Mouse (Mus musculus) neural tube, embryonic 14.5 days (tissue): Measurements from ENCODE around the gene Trim40. TPM values are rescaled to one million over a fixed set of nuclear protein-coding genes. Genes with fewer than 3 reads are reported as not detected.

Experiments used
- ATAC-seq: fragments of 200-750 bp; cut with Nextera tagmentation; 2 replicates; pipeline ENCODE4 v1.8.0; 2017; ENCODE audit warnings: low read depth, mild to moderate bottlenecking, moderate TSS enrichment, moderate library complexity
- H3K27ac ChIP-seq: fragments of 300-500 bp; sonication (generic); 2 replicates; pipeline ENCODE4 v1.5.1; 2014; ENCODE audit warnings: low read depth, mild to moderate bottlenecking, control low read depth, low read length, moderate library complexity, mixed read lengths
- H3K27me3 ChIP-seq: fragments of 300-500 bp; sonication (generic); 2 replicates; pipeline ENCODE4 v1.6.1; 2014; ENCODE audit warnings: low read length; ENCODE audit not compliant: control insufficient read depth, insufficient read depth
- H3K36me3 ChIP-seq: fragments of 300-500 bp; sonication (generic); 2 replicates; pipeline ENCODE4 v1.6.1; 2014; ENCODE audit warnings: low read length, mixed read lengths; ENCODE audit not compliant: control insufficient read depth, insufficient read depth
- H3K4me1 ChIP-seq: fragments of 300-500 bp; sonication (generic); 2 replicates; pipeline ENCODE4 v1.6.1; 2014; ENCODE audit warnings: low read length; ENCODE audit not compliant: control insufficient read depth, insufficient read depth
- H3K4me2 ChIP-seq: fragments of 300-500 bp; sonication (generic); 2 replicates; pipeline ENCODE4 v1.6.1; 2014; ENCODE audit warnings: mild to moderate bottlenecking, low read depth, low read length, control low read depth
- H3K4me3 ChIP-seq: fragments of 300-500 bp; sonication (generic); 2 replicates; pipeline ENCODE4 v1.5.1; 2014; ENCODE audit warnings: low read depth, low read length, control low read depth, mixed read lengths
- H3K9ac ChIP-seq: fragments of 300-500 bp; sonication (generic); replicated peaks from 2 replicates; pipeline ENCODE4 v1.6.1; 2014; ENCODE audit warnings: low read depth, mild to moderate bottlenecking, control low read depth, low read length, mixed read lengths
- H3K9me3 ChIP-seq: fragments of 300-500 bp; sonication (generic); 2 replicates; pipeline ENCODE4 v1.6.1; 2016; ENCODE audit warnings: low read length; ENCODE audit not compliant: control insufficient read depth
- WGBS: fragments of 180-500 bp; shearing (Covaris S2); extraction: QIAGEN DNeasy Blood & Tissue Kit; methylation state at CpG from one replicate; pipeline ENCODE4 v1.1.7; 2014; 5-methylcytosine and 5-hydroxymethylcytosine counted together
- polyA plus RNA-seq: library from polyadenylated mRNA; unstranded; fragments of >200 nt; fragmentation: Nextera tagmentation; extraction: Ambion mirVana; gene quantifications from 2 replicates; pipeline ENCODE4 v1.2.1, GENCODE M21; 2014

Trim40 gene
- polyA plus RNA-seq, 1 experiment from 2014 or later = not detected

DNA sequence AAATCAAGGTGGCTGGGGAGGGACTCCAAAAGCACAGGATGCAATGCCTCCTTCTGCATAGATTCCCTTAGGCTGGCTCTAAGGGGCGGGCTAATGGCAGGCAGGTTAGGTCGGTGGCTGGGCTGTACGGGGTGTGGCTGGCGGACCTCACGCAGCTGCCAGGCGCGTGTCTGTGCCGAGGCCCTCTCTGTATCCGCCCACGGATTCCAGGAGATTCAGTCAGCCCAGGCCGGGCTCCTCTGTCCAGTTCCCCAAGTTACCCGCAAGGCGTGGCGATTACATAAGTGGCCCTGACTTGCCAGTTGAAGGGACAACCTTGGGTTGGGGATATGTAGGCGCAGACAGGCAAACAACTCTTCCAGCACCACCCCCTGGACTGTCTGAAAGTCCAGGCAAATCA is 30.3 kb upstream of the Trim40 start:
- Histone ChIP-seq H3K4me1 (no peaks in the 10 kb centered on the region), H3K9me3 (no peaks in the 10 kb centered on the region), H3K4me2 (no peak overlapping the region), H3K36me3 (no peaks in the 10 kb centered on the region), H3K27ac (no peak overlapping the region), H3K27me3 (no peaks in the 10 kb centered on the region), H3K9ac (no peak overlapping the region), H3K4me3 (no peak overlapping the region)
- 54% methylated on average over 15 of the region's 15 CpGs for WGBS
- ATAC-seq = no peak

- Histone ChIP-seq H3K27me3 (no peaks in the 10 kb centered on the region), H3K27ac (no peak overlapping the region), H3K4me1 (no peaks in the 10 kb centered on the region), H3K36me3 (no peaks in the 10 kb centered on the region), H3K4me3 (no peak overlapping the region), H3K9me3 (no peaks in the 10 kb centered on the region), H3K4me2 (no peak overlapping the region), H3K9ac (no peak overlapping the region)
- 16% methylated on average over 9 of the region's 9 CpGs for WGBS
- no peak for ATAC-seq
These were observed 25.2 kb upstream of the Trim40 start for GRCm38 (mm10) chr17:36915076-36915475.

DNA sequence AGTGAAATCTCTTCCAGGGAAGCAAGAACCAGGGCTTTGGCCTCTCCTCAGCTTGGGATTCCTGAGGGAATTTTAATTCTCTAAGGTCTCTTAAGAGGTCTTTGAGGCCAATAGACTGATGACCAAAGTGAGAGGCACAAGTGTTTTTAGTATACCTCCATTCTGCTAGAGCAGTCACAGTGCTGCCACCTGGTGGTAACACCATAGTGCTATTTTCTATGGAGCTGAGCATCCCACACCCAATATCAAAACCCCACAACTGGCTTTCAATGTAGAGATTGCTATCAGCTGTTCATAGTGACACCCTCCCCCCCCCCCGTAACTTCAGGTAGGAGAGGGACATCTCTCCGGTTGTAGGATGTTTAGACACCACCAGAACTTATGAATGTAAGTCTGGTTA is 24.2 kb upstream of the Trim40 start:
- 18% methylated on average over 2 of the region's 2 CpGs for WGBS
- H3K4me3 ChIP-seq = no peak overlapping the region
- H3K9ac ChIP-seq = no peak overlapping the region
- H3K27me3 ChIP-seq = no peaks in the 10 kb centered on the region
- H3K36me3 ChIP-seq = no peaks in the 10 kb centered on the region
- H3K4me2 ChIP-seq = no peak overlapping the region
- 0 out of 2 replicates have a peak, but pooled peaks have one; percentile 51 for ATAC-seq
- H3K27ac ChIP-seq = no peak overlapping the region
- H3K4me1 ChIP-seq = no peaks in the 10 kb centered on the region
- H3K9me3 ChIP-seq = no peaks in the 10 kb centered on the region

GRCm38 (mm10) chr17:36912031-36912430 is 22.1 kb upstream of the Trim40 start:
- no peaks in the 10 kb centered on the region for H3K9me3 ChIP-seq
- no peak overlapping the region for H3K4me2 ChIP-seq
- ATAC-seq = no peak
- H3K4me1 ChIP-seq = no peaks in the 10 kb centered on the region
- H3K27me3 ChIP-seq = no peaks in the 10 kb centered on the region
- H3K4me3 ChIP-seq = no peak overlapping the region
- no peak overlapping the region for H3K9ac ChIP-seq
- no peak overlapping the region for H3K27ac ChIP-seq
- 80% methylated on average over 2 of the region's 2 CpGs for WGBS
- no peaks in the 10 kb centered on the region for H3K36me3 ChIP-seq

- H3K4me3 ChIP-seq = no peak overlapping the region
- H3K27ac ChIP-seq = no peak overlapping the region
- H3K4me1 ChIP-seq = no peaks in the 10 kb centered on the region
- 65% methylated on average over 4 of the region's 4 CpGs for WGBS
- no peaks in the 10 kb centered on the region for H3K27me3 ChIP-seq
- H3K36me3 ChIP-seq = no peaks in the 10 kb centered on the region
- no peak overlapping the region for H3K9ac ChIP-seq
- ATAC-seq = no peak
- H3K9me3 ChIP-seq = no peaks in the 10 kb centered on the region
- no peak overlapping the region for H3K4me2 ChIP-seq
These were observed 19.9 kb upstream of the Trim40 start for GRCm38 (mm10) chr17:36909802-36910201.

GRCm38 (mm10) chr17:36908235-36908634 is 18.3 kb upstream of the Trim40 start:
- Histone ChIP-seq H3K4me3 (no peak overlapping the region), H3K4me2 (no peak overlapping the region), H3K9ac (no peak overlapping the region), H3K4me1 (no peaks in the 10 kb centered on the region), H3K27me3 (no peaks in the 10 kb centered on the region), H3K27ac (no peak overlapping the region), H3K9me3 (no peaks in the 10 kb centered on the region), H3K36me3 (no peaks in the 10 kb centered on the region)
- no peak for ATAC-seq
- 65% methylated on average over 1 of the region's 1 CpGs for WGBS

DNA sequence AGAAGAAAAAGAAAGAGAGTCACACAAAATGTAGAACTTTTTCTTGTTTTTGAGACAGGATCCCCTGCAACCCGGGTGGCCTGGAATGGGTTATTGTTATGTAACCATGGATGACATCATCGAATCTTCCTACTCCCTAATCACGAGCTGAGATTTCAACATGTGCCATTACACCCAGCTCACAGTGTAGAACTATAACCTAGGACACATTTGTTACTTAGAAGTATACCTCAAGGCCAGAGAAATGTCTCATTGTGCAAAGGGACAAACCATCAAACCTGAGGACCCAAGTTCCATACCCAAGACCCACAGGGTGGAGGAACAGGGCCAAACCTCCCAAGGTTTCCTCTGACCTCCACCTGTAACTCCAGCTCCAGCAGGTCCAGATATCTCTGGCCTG is 13.7 kb upstream of the Trim40 start:
- Histone ChIP-seq H3K9me3 (no peaks in the 10 kb centered on the region), H3K9ac (no peak overlapping the region), H3K27ac (no peak overlapping the region), H3K4me1 (no peaks in the 10 kb centered on the region), H3K4me3 (no peak overlapping the region), H3K27me3 (no peaks in the 10 kb centered on the region), H3K4me2 (no peak overlapping the region), H3K36me3 (no peaks in the 10 kb centered on the region)
- ATAC-seq = no peak
- 82% methylated on average over 3 of the region's 3 CpGs for WGBS

- Histone ChIP-seq H3K9ac (no peak overlapping the region), H3K4me3 (no peak overlapping the region), H3K4me2 (no peak overlapping the region), H3K27me3 (no peaks in the 10 kb centered on the region), H3K4me1 (no peaks in the 10 kb centered on the region), H3K9me3 (no peaks in the 10 kb centered on the region), H3K27ac (no peak overlapping the region), H3K36me3 (no peaks in the 10 kb centered on the region)
- no peak for ATAC-seq
- 33% methylated on average over 1 of the region's 1 CpGs for WGBS
These were observed 10.8 kb upstream of the Trim40 start for GRCm38 (mm10) chr17:36900691-36901090.

- 87% methylated on average over 5 of the region's 5 CpGs for WGBS
- Histone ChIP-seq H3K4me3 (no peak overlapping the region), H3K27ac (no peak overlapping the region), H3K4me1 (no peaks in the 10 kb centered on the region), H3K27me3 (no peaks in the 10 kb centered on the region), H3K9me3 (no peaks in the 10 kb centered on the region), H3K4me2 (no peak overlapping the region), H3K9ac (no peak overlapping the region), H3K36me3 (no peaks in the 10 kb centered on the region)
- no peak for ATAC-seq
These were observed 10.1 kb upstream of the Trim40 start for GRCm38 (mm10) chr17:36900001-36900400.

GRCm38 (mm10) chr17:36899376-36899775 is 9.5 kb upstream of the Trim40 start:
- no peak overlapping the region for H3K9ac ChIP-seq
- no peak for ATAC-seq
- H3K4me2 ChIP-seq = no peak overlapping the region
- H3K36me3 ChIP-seq = no peaks in the 10 kb centered on the region
- H3K4me3 ChIP-seq = no peak overlapping the region
- H3K27me3 ChIP-seq = no peaks in the 10 kb centered on the region
- no peaks in the 10 kb centered on the region for H3K4me1 ChIP-seq
- H3K9me3 ChIP-seq = no peaks in the 10 kb centered on the region
- no peak overlapping the region for H3K27ac ChIP-seq
- 90% methylated on average over 4 of the region's 4 CpGs for WGBS
